Mouse (Mus musculus) right cerebral cortex, postnatal 14 days (tissue): ENCODE measurements around the gene Polm.

Experiments used
- DNase-seq: peaks from one replicate; pipeline ENCODE4 v3.0.0; 2022

Polm gene

DNA sequence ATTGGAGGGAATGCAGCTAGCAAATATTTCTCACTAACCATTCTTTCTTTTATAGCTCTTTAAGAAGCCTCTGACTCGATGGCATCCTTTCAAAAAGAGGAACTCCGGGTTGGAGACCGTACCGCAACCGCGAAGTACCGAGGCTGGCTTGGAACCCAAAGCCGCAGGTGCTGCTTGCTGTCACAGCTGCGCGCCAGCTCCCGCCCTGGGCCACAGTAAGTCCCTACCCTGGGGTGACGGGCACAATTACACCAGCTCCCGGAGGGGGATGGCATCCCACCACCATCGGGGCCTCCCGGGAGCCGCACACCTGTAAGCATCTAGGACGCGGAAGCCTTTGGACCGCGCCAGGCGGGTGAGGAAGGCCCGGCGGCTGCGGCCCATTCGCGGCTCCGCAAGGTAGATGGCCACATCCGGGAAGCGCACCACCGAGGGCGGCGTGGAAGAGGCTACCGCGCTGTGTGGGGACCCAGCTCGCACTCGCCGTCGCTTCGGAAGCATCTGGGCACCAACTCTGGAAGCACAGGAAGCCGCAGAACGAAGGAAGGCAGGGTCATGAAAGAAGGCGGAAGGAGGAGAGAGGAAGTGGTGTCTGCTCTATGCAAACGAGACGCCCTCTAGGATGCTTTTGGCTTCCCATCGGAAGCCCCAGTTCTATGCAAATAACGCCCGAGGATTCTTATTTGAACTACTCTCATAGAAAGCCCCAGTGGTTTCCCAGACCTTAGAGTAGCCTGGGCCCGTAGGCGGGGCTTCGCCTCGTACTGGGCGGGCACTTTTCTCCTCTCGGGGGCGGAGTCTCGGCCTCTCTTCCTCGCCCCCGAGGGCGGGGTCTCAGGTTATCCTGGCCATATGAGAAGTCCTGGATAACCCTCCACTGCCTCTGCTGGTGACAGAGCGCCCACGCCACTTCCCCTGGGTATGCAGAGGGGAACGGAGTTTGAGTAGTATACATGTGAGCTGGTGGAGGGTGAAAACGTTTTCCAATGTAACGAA lies at the start of gene Polm:
Polm (minus strand) TSS at position 766 of the 996 bp plus-strand sequence.
- peak; percentile 76 for DNase-seq

GRCm38 (mm10) chr11:5887250-5887649 lies 49.4 kb upstream of the Polm start:
- no peak for DNase-seq

- peak; percentile 69 for DNase-seq
Observed at GRCm38 (mm10) chr11:5886187-5886586, 48.4 kb upstream of the Polm start.

DNA sequence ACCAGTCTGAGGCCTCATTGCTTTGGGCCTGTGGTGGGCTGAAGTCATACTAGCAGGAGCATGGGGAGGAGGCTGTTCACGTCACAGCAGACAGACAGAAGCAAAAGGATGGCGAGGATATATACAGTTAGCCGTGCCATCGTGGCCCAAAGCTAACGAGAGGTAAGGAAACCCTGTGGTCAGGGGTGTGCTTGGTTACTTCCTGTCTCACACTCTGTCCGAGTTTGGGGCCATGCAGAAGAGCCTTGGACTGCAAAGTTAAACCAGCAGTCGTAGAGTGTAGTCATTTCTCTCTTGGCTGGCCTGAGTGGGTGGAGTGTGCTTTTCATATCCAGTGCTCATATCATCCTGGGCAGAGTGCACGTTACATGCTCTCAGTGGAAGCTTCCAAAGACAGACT lies 44.7 kb upstream of the Polm start:
- DNase-seq = no peak

- peak; percentile 74 for DNase-seq
Observed at GRCm38 (mm10) chr11:5879905-5880304, 42.1 kb upstream of the Polm start.

GRCm38 (mm10) chr11:5878661-5879060 lies 40.8 kb upstream of the Polm start:
- DNase-seq = no peak

- DNase-seq = peak; percentile 98
Observed at GRCm38 (mm10) chr11:5877921-5878526, 40.2 kb upstream of the Polm start, which contains the start of gene Pold2. Pold2 (minus strand) TSS chr11:5878292.

DNA sequence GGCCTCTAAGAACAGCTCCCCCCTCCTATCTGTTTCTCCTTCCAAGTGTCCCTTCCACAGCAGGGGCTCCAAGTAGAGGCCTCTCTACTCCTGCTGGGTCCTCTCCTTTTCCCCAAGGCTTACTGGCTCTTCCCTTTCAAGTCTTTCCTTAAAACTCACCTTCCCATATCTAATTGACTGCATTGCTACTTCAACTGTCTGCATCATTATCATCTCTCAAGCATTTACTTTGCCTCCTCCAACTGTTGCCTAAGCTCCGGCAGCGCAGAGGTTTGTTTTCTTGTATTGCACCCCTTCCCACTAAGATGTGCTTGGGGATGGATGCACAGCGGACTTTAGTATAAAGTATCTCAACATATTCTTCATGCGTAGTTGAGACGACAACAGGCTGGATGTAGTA lies 39.6 kb upstream of the Polm start:
- no peak for DNase-seq

DNA sequence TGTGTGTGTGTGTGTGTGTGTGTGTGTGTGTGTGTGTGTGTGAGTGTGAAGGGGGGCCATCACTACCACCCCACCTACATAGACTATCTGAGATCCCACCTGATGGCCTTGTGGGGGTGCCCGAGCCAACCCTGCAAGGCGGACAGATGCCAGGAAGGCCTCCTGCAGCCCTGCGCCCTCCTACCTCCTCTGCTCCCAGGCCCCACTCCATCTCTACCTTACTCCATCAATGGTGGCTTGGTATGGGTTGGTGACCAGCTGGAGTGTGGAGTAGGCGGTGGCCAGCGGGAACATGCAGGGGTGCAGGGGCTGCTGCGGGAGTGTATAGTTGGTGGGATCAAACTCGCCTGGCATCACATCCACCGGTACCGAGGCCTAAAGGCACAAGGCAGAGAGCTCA lies 35.4 kb upstream of the Polm start:
- no peak for DNase-seq

GRCm38 (mm10) chr11:5872707-5873106 lies 34.9 kb upstream of the Polm start:
- DNase-seq = no peak

DNA sequence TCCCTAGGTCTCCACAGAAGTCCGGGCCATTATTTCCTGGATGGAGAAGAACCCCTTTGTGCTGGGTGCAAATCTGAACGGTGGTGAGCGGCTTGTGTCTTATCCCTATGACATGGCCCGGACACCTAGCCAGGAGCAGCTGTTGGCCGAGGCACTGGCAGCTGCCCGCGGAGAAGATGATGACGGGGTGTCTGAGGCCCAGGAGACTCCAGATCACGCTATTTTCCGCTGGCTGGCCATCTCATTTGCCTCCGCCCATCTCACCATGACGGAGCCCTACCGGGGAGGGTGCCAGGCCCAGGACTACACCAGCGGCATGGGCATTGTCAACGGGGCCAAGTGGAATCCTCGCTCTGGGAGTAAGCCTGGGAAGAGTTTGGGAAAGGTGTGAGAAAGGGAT lies 32.3 kb upstream of the Polm start:
- no peak for DNase-seq

GRCm38 (mm10) chr11:5869331-5869730 lies 31.5 kb upstream of the Polm start:
- peak; percentile 2 for DNase-seq

GRCm38 (mm10) chr11:5868324-5868723 lies 30.5 kb upstream of the Polm start:
- no peak for DNase-seq

GRCm38 (mm10) chr11:5867196-5867595 lies 29.4 kb upstream of the Polm start:
- no peak for DNase-seq

- no peak for DNase-seq
Observed at GRCm38 (mm10) chr11:5862394-5863105, 24.7 kb upstream of the Polm start.

GRCm38 (mm10) chr11:5861678-5862393 lies 24.0 kb upstream of the Polm start, which contains the start of gene Aebp1:
Aebp1 (plus strand) TSS chr11:5861947.
- DNase-seq = no peak

DNA sequence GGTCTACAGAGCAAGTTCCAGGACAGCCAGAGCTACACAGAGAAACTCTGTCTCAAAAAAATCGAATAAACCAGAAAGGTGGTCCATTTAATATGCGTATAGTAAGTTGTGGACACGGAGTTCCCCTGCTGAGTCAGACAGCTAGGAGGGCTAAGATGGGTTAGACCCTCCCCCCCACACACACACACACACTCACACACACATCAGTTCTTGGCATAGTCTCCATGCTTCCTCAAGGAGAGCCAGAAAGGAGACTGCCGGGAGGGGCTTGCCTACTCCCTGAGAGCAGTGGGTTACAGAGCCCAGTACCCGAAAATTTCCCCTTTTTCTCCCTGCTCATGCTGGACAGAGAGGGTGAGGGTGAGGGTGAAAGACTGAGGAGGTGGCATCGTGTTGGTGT lies 22.8 kb upstream of the Polm start:
- no peak for DNase-seq

GRCm38 (mm10) chr11:5859883-5860550 lies 22.2 kb upstream of the Polm start:
- DNase-seq = no peak

GRCm38 (mm10) chr11:5858723-5859122 lies 20.9 kb upstream of the Polm start:
- no peak for DNase-seq

GRCm38 (mm10) chr11:5856479-5857130 lies 18.8 kb upstream of the Polm start:
- no peak for DNase-seq

- DNase-seq = peak; percentile 42
Observed at GRCm38 (mm10) chr11:5855902-5856301, 18.1 kb upstream of the Polm start.

GRCm38 (mm10) chr11:5855481-5855880 lies 17.7 kb upstream of the Polm start:
- DNase-seq = no peak
